Mouse (Mus musculus) Patski (cell line): Measurements from ENCODE around the gene Abracl. TPM values are rescaled to one million over a fixed set of nuclear protein-coding genes. Genes with fewer than 3 reads are reported as not detected.

Experiments used
- ATAC-seq: fragments of 100-300 bp; one replicate; pipeline ENCODE4 v1.8.0; 2021
- CTCF ChIA-PET: fragments of 350-600 bp; sonication (Branson Sonifier 250); formaldehyde crosslinking; loops from one replicate; lab custom pipeline; 2022; ENCODE audit warnings: inconsistent platforms; lab: Charles Lee
- POLR2A ChIA-PET: fragments of 350-600 bp; sonication (Branson Sonifier 250); formaldehyde crosslinking; loops from one replicate; lab custom pipeline; 2022; ENCODE audit warnings: antibody characterized with exemption, inconsistent platforms; lab: Charles Lee
- DNase-seq: peaks from one replicate; pipeline ENCODE4 v3.0.0-alpha.2; 2011; ENCODE audit warnings: low read depth, low spot score
- H3K27me3 ChIP-seq: fragments of 371-371 bp; one replicate; pipeline ENCODE4 v1.5.1; 2021
- CTCF ChIP-seq: fragments of 100-300 bp; IDR thresholded peaks from one replicate; pipeline ENCODE4 v1.5.1; 2021
- in situ Hi-C: fragments of 300-500 bp; cut with MboI; formaldehyde crosslinking; loops from 3 replicates; pipeline ENCODE4 v1.11.1; 2018; ENCODE audit warnings: low pct_unique_long_range_greater_than_20kb, mixed read lengths
- polyA plus RNA-seq: library from polyadenylated mRNA; unstranded; gene quantifications from one replicate; pipeline ENCODE4 v1.2.3, GENCODE M21; 2021

Gene Abracl
- polyA plus RNA-seq, 1 experiment from 2014 or later = 122 TPM

DNA sequence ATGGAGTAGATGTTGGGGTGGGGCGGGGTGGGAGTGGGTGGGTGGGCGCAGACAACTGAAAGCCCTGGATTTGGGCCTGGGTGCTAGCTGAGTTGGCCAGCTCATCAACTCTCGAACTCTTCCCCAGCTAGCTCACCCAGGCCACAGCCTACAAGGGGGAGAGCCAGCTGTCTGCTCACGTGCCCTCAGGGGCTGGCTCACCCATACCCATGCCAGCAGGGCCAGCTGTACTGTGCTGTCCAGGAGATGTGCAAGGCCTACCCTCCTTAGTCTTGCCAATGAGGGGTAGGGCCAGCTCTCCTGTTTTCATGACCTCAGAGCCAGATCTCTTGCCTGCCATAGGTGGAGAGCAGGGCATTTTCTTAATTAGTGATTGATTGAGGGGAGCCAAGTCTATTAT, 11.3 kb upstream of the Abracl start:
- in situ Hi-C loops = no loop called here
- POLR2A ChIA-PET = no interaction called here
- H3K27me3 ChIP-seq = no peaks in the 10 kb centered on the region
- no peak for ATAC-seq
- no peak for DNase-seq
- CTCF ChIA-PET = interaction anchor here (1.1 kb wide), 1 partner anchor 9 kb away, joined by 3 read pairs; no protein-coding TSS in a partner anchor
- TF ChIP-seq CTCF = no peak

DNA sequence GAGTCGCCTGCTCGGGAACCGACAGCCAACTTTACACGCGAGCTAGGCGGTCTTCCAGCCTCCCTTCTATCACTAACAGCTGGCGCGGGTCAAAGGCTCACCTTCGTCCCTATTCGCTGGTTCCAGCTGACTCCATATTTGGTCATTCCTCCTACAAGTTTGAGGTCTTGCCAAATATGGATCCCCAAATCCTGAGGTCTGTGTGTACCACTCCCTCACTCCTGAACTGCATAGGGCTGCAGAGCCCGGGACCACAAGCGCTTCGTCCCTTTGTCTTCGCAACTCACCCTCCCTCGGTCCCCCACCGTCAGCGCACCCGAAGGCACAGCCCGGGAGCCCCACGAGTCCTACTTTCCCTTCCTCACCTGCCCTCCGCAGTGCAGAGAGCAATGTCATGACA, 776 bp downstream of the Abracl start:
- CTCF ChIA-PET = no interaction called here

DNA sequence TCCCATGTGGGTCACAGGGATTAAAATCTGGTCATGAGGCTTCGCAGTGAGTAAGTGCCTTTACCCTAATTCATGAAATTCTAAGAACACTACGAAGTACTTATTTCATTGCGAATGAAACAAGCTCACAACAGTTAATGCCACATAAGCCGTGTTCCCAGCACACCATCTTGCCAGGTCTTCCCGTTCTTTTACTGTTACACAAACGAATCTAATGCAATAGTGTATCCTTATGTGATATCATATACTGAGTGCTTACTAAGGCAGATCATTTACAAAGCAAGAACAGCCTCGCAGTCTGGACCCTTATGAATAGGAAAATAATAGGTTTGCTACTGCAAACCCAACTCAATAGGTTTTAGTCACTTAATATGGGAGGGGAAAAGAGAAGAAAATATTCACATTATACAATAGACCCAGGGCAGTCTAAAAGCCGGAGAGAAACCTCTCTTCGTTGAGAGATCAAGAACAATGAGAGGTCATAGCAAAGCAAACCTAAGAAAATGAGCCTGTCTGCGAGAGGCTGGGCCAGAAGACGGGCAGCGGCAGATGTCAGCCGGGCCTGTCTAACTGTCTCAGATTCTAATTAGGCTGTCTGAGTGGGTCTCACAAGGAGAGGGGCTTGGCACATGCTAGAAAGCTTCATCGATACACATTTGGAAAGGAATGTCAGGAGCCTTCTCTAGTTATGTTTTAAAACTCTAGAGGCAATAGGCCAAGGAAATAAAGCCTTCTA, 1.3 kb downstream of the Abracl start:
- in situ Hi-C loops = no loop called here
- CTCF ChIA-PET = no interaction called here
- POLR2A ChIA-PET = interaction anchor here (1.5 kb wide), 1 partner anchor 16 kb away, joined by 3 read pairs; no protein-coding TSS in a partner anchor
- H3K27me3 ChIP-seq = no peaks in the 10 kb centered on the region
- ATAC-seq (no peak), DNase-seq (no peak)
- TF ChIP-seq CTCF = no peak

More for the DNA sequence above, 776 bp downstream of the Abracl start:
- ATAC-seq = peak; percentile 77
- POLR2A ChIA-PET = interaction anchor here (1.5 kb wide), 1 partner anchor 17 kb away, joined by 3 read pairs; no protein-coding TSS in a partner anchor
- no peak for DNase-seq
- no peak for TF ChIP-seq CTCF
- no peaks in the 10 kb centered on the region for H3K27me3 ChIP-seq
- in situ Hi-C loops = no loop called here

DNA sequence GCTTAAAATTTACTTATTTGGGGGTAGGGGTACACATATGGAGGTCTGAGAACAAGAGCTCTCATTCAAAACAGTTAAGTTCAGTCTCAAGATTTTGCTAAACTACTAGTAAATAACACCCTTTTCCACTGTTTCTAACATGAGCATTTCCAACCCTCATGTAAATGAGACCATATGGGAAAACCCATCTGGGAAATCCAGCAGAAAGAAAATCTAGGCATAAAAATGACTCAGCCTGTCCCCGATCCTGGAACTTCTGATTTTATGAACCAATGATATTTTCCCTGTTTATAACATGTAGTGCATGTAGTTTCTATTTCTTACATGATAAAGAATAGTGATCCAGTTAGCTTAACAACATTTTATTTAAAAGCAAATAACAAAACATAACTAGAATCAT, 2.2 kb downstream of the Abracl start:
- DNase-seq (no peak), ATAC-seq (no peak)
- H3K27me3 ChIP-seq = no peaks in the 10 kb centered on the region
- no peak for TF ChIP-seq CTCF
- POLR2A ChIA-PET = no interaction called here
- in situ Hi-C loops = no loop called here
- CTCF ChIA-PET = interaction anchor here (1.0 kb wide), 1 partner anchor 13 kb away, joined by 4 read pairs; no protein-coding TSS in a partner anchor

DNA sequence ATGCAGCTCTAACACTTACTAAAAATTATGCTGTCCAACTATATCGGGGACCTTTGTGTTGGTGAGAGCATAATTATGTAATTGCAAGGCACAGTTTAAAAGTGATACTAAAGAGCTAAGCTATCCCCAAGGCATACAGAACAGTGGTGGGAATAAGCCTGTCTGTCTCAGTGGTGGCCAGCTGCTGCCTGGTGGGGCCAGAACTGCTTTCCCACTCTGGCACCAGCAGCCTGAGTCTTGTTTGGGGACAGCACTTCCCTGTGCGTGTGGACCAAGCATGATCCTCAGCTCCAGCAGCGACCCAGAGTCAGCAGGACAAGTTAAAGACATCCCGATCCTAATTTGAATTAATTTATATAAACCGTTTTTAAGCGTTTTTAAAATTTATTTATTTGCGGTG, 2.6 kb downstream of the Abracl start:
- ChIA-PET CTCF (interaction anchor here (1.0 kb wide), 1 partner anchor 12 kb away, joined by 4 read pairs; no protein-coding TSS in a partner anchor), POLR2A (no interaction called here)
- in situ Hi-C loops = no loop called here
- H3K27me3 ChIP-seq = no peaks in the 10 kb centered on the region
- ATAC-seq (no peak), DNase-seq (no peak)
- no peak for TF ChIP-seq CTCF

DNA sequence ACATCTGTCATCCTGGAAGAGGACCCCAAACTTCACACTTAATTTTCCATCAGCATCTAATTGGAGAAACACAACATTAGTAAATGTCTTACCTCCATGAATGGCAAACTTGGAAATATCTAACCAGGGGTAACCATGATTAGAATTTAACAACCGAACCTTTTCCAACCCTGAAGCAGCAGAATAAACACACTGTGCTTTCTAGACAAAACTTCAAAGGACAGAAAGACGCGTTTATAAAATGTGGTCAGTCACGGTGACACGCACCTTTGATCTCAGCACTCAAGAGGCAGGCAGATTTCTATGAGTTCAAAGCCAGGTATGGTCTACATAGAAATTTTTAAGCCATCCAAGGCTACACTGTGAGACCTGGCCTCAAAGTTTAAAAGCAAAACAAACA, 11.3 kb downstream of the Abracl start:
- CTCF ChIA-PET = no interaction called here
- POLR2A ChIA-PET = no interaction called here
- TF ChIP-seq CTCF = no peak
- H3K27me3 ChIP-seq = no peaks in the 10 kb centered on the region
- ATAC-seq (no peak), DNase-seq (no peak)
- in situ Hi-C loops = no loop called here

DNA sequence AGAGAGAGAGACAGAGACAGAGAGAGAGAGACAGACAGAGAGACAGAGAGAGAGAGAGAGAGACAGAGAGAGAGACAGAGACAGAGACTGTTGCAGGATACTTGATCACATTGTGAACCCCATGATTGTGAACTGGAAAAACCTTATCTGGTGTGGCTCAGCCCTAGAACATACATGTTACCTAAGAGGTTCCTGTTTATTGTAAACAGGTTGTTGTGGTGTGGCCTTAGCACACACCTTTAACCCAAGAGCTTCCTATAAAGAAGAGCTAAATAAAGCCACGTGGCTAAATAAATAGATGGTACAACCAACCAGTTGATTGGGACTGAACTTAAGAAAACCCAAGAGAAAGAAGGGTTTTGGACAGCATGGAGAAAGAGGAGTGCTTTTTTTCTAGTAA, 13.3 kb downstream of the Abracl start:
- ChIA-PET CTCF (no interaction called here), POLR2A (no interaction called here)
- no peak for ATAC-seq
- in situ Hi-C loops = no loop called here
- no peak for DNase-seq
- TF ChIP-seq CTCF = no peak
- H3K27me3 ChIP-seq = no peaks in the 10 kb centered on the region

DNA sequence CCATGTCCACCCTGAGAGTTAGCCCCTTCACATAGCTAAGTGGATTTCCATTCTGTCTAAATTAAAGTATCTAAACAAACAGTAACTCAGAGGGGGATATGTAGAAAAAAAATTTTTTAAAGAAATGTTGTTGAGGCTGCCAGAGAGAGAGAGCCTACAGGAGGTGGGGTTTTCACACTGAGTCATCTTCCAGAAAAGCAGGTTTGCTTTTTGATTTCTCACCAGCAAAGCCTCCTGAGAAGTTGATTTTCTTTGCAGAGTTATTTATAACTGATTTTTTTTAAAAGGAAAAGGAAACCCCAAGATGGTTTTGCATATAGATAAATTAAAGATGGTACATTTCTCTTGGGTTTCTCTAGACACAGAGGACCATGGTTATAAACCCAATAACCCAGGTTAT, 15.0 kb downstream of the Abracl start:
- in situ Hi-C loops = no loop called here
- no peaks in the 10 kb centered on the region for H3K27me3 ChIP-seq
- ATAC-seq (no peak), DNase-seq (no peak)
- CTCF ChIA-PET = interaction anchor here (0.9 to 1.7 kb wide), 3 partner anchors 12 to 28 kb away, joined by 3 to 4 read pairs (median 4); no protein-coding TSS in a partner anchor
- POLR2A ChIA-PET = no interaction called here
- no peak for TF ChIP-seq CTCF

DNA sequence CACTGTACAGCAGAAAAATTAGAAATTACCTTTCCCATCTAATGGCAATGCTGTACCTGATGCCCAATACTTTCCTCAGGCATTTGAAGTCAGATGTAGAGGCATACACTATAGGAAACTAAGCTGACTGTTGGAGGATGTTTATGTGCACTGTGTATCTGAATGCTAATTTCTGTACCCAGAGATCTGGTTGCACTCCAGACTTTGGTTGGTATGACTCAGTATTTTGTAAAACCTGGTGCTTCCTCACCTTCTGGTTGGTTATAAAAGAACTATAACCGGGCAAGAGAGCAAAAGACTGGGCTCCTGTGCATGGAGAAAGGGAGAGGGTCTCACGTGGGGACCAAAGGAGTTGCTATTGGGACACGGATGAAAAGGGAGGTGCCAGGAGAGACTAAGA, 15.8 kb downstream of the Abracl start:
- ChIA-PET POLR2A (interaction anchor here (1.6 kb wide), 1 partner anchor 26 kb away, joined by 3 read pairs; no protein-coding TSS in a partner anchor), CTCF (interaction anchor here (1.7 kb wide), 1 partner anchor 27 kb away, joined by 4 read pairs; no protein-coding TSS in a partner anchor)
- no peaks in the 10 kb centered on the region for H3K27me3 ChIP-seq
- TF ChIP-seq CTCF = no peak
- in situ Hi-C loops = no loop called here
- no peak for ATAC-seq
- DNase-seq = no peak

DNA sequence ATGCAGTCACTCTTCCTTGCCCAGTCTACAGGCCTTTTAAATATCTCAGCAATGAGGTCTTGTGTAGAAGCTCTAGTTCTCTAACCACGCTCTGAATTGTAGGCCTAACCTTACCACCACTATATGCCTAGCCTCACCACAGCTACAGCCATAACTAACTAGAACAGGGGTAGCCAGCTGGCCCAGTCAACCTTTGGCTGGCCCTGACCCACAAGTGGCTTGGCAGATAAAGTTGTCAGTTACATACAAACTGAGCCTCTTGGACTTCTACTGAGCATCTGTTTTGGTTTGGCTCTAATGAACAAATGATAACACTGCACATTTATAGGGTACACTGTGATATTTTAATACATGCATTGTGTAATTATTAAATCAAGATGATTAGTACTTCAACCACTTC, 16.3 kb downstream of the Abracl start:
- in situ Hi-C loops = no loop called here
- no peaks in the 10 kb centered on the region for H3K27me3 ChIP-seq
- TF ChIP-seq CTCF = no peak
- CTCF ChIA-PET = no interaction called here
- POLR2A ChIA-PET = interaction anchor here (1.6 kb wide), 1 partner anchor 25 kb away, joined by 3 read pairs; no protein-coding TSS in a partner anchor
- no peak for ATAC-seq
- DNase-seq = no peak
